Mouse (Mus musculus) cerebellum, postnatal 14 days (tissue): ENCODE measurements around the gene Zfp142.

Experiments used
- DNase-seq, 2 experiments: peaks; one replicate each; pipeline ENCODE4 v3.0.0; 2021; ENCODE audit warnings: mixed read lengths in 2 of 2

Zfp142 gene

GRCm38 (mm10) chr1:74587773-74588445 is at the start of gene Zfp142, which contains the start of gene Bcs1l:
TSS of gene Zfp142 (minus strand) at chr1:74588246.
TSS of gene Bcs1l (plus strand) at chr1:74588289.
- DNase-seq, result peak; percentile 98 to 99

GRCm38 (mm10) chr1:74632734-74633133 is 44.7 kb upstream of the Zfp142 start:
- no peak for DNase-seq

- no peak for DNase-seq
Measured at GRCm38 (mm10) chr1:74628001-74628400, 40.0 kb upstream of the Zfp142 start.

GRCm38 (mm10) chr1:74626076-74626475 is 38.0 kb upstream of the Zfp142 start:
- DNase-seq, result no peak

- DNase-seq, result no peak
Measured at GRCm38 (mm10) chr1:74624183-74624582, 36.1 kb upstream of the Zfp142 start.

GRCm38 (mm10) chr1:74601267-74601962 is 13.4 kb upstream of the Zfp142 start, which contains the start of the genes Rnf25 and Stk36:
TSS of gene Rnf25 (minus strand) at chr1:74601397.
TSS of gene Stk36 (plus strand) at chr1:74601445.
- DNase-seq, result peak; percentile 86 to 87

GRCm38 (mm10) chr1:74600501-74601266 is 12.6 kb upstream of the Zfp142 start:
- no peak for DNase-seq

GRCm38 (mm10) chr1:74594434-74594833 is 6.4 kb upstream of the Zfp142 start:
- DNase-seq, result no peak

- DNase-seq, result no peak
Measured at GRCm38 (mm10) chr1:74587233-74587772, 743 bp downstream of the Zfp142 start.

- DNase-seq, result no peak
Measured at GRCm38 (mm10) chr1:74584616-74585398, 3.2 kb downstream of the Zfp142 start.

- DNase-seq, result no peak
Measured at GRCm38 (mm10) chr1:74582621-74583020, 5.4 kb downstream of the Zfp142 start.

GRCm38 (mm10) chr1:74569739-74570719 is 18.0 kb downstream of the Zfp142 start:
- no peak for DNase-seq

- no peak for DNase-seq
Measured at GRCm38 (mm10) chr1:74565834-74566233, 22.2 kb downstream of the Zfp142 start.

- no peak for DNase-seq
Measured at GRCm38 (mm10) chr1:74559061-74559460, 29.0 kb downstream of the Zfp142 start.

- no peak for DNase-seq
Measured at GRCm38 (mm10) chr1:74544184-74544583, 43.9 kb downstream of the Zfp142 start, which contains the start of gene Usp37. TSS of gene Usp37 (minus strand) at chr1:74544284.

- peak; percentile 60 to 73 for DNase-seq
Measured at GRCm38 (mm10) chr1:74542451-74542961, 45.5 kb downstream of the Zfp142 start, which contains the start of gene Plcd4. TSS of gene Plcd4 (plus strand) at chr1:74542888.

GRCm38 (mm10) chr1:74538650-74539049 is 49.4 kb downstream of the Zfp142 start:
- DNase-seq, result peak; percentile 76 to 80

- no peak for DNase-seq
Measured at GRCm38 (mm10) chr1:74528589-74528988, 59.5 kb downstream of the Zfp142 start.

- DNase-seq, result no peak
Measured at GRCm38 (mm10) chr1:74524746-74525145, 63.3 kb downstream of the Zfp142 start.

- no peak for DNase-seq
Measured at GRCm38 (mm10) chr1:74519875-74520274, 68.2 kb downstream of the Zfp142 start.
